Mouse (Mus musculus): Measurements from ENCODE around the gene Adap1.

- no peak for TF ChIP-seq EP300 (IDR thresholded peaks at IDR 0.05; ENCODE audit: insufficient read depth, low read depth, low read length)
- no peak for TF ChIP-seq CTCF (IDR thresholded peaks at IDR 0.05)
Observed at GRCm38 (mm10) chr5:139258371-139259035, 66.9 kb downstream of the Adap1 start.

All from heart, adult 2 months (tissue).